Mouse (Mus musculus): ENCODE data around the gene Lpar6.

Lpar6 gene

GRCm38 (mm10) chr14:73257348-73257747 lies 19.7 kb downstream of the Lpar6 start:
- no peak for DNase-seq

- DNase-seq = no peak
Observed at GRCm38 (mm10) chr14:73258181-73258580, 20.5 kb downstream of the Lpar6 start.

- DNase-seq = no peak
Observed at GRCm38 (mm10) chr14:73262210-73262609, 24.5 kb downstream of the Lpar6 start.

GRCm38 (mm10) chr14:73266166-73266565 lies 28.5 kb downstream of the Lpar6 start:
- DNase-seq = no peak

GRCm38 (mm10) chr14:73271807-73272206 lies 34.1 kb downstream of the Lpar6 start:
- DNase-seq = no peak

- DNase-seq = no peak
Observed at GRCm38 (mm10) chr14:73279096-73279495, 41.4 kb downstream of the Lpar6 start.

GRCm38 (mm10) chr14:73280996-73281395 lies 43.3 kb downstream of the Lpar6 start:
- no peak for DNase-seq

- DNase-seq = no peak
Observed at GRCm38 (mm10) chr14:73289915-73290314, 52.2 kb downstream of the Lpar6 start.

- DNase-seq = no peak
Observed at GRCm38 (mm10) chr14:73292434-73292833, 54.7 kb downstream of the Lpar6 start.

Measured in lung, postnatal 14 days (tissue).